Mouse (Mus musculus) urinary bladder, adult 18-20 months (tissue): ENCODE measurements around the gene Itprip.
A peak's percentile ranks its signal among the peaks of the same experiment; 100 is the strongest.

Experiments
- DNase-seq, 2 experiments: peaks; one replicate each; pipeline ENCODE4 v3.0.0; 2022; ENCODE audit warnings: low spot score in 2 of 2, mixed read lengths in 2 of 2

Itprip gene

GRCm38 (mm10) chr19:47885191-47885743, 33.8 kb downstream of the Itprip start:
- no peak for DNase-seq

GRCm38 (mm10) chr19:47884296-47885085, 34.6 kb downstream of the Itprip start:
- DNase-seq = no peak

GRCm38 (mm10) chr19:47882882-47883254, 36.2 kb downstream of the Itprip start:
- DNase-seq = no peak

DNA sequence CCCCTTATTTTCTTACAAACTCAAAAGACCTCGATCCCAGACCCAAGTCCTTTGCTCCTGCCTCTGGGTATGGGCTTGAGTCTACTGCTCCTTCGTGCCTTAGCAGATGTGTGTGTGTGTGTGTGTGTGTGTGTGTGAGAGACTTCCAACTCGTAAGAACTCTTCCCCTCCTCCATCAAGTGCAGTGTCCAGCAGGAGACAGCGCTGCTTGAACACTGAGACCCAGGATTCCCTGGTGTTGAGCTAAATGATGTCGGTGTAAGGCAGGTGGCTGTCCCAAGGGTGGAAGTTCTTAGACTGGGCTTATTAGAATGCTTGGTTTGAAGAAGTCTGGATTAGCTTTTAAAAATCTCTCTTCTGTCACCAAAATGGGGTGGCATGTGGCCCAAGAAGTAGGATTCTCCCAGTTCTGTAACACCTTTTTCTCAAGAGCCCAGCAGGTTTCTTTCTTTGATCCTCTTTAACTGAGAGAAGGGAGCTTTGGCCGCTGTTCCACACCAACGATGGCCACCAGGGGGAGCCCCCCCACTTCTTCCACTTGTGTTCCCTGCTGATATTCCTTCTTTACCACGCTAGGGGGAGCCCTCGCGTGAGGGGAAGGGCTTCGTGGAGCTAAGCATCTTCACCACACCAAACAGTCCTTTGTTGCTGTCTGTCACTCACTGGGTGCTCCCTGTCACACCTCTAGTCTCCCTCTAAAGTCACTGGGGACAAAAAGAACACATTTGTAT, 36.8 kb downstream of the Itprip start:
- peak; percentile 53 to 73 for DNase-seq

- DNase-seq = no peak
Measured at GRCm38 (mm10) chr19:47881538-47881937, 37.6 kb downstream of the Itprip start.

DNA sequence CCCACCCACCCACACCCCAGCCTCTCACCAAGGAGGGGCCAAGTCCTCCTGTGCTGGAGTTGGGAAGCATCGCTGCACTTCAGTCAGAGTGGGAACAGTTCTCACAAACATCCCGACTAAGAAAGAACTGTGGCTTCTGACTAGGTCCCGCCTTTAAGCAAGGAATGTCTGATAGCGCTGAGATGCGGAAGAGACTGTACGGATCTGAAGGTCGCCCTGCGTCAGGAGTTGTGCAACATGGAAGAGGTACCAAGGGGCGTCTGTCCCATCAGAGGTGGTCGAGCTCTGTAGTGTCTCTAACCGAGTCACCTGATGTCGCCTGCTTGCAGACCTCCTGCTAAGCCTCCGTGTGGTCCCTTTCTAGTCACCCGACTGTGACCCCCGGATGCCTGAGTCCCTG, 42.8 kb downstream of the Itprip start:
- DNase-seq = no peak

GRCm38 (mm10) chr19:47871515-47871914, 47.6 kb downstream of the Itprip start:
- no peak for DNase-seq

DNA sequence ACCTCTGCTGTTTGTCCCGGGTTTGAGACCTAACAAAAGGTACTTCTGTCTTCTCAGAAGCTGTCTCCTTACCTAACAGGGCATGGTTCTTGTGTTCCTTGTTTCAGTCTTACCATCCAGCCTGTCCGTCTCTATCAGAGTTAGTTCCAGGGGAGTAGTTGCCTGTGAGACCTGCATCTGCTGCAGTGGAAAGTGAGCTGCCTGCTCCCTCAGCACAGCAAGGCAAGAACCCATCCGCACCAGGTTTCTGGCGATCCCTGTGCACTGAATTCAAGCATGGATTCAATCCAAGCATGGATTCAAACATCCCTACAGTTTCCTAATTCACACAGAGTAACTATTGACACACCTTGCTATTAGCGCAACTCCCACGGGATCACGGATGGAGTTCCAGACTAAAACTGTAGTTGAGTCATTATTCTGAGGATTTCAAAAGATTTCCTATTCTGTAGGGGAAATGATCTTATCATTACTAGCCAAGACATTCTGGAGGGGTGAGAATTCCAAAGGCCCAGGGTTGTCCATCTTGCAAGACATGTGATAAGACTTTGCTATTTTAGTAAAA, 48.9 kb downstream of the Itprip start:
- peak in 1 of 2 experiments; percentile 28 for DNase-seq

GRCm38 (mm10) chr19:47869516-47869915, 49.6 kb downstream of the Itprip start:
- no peak for DNase-seq

GRCm38 (mm10) chr19:47868951-47869350, 50.1 kb downstream of the Itprip start:
- DNase-seq = no peak

DNA sequence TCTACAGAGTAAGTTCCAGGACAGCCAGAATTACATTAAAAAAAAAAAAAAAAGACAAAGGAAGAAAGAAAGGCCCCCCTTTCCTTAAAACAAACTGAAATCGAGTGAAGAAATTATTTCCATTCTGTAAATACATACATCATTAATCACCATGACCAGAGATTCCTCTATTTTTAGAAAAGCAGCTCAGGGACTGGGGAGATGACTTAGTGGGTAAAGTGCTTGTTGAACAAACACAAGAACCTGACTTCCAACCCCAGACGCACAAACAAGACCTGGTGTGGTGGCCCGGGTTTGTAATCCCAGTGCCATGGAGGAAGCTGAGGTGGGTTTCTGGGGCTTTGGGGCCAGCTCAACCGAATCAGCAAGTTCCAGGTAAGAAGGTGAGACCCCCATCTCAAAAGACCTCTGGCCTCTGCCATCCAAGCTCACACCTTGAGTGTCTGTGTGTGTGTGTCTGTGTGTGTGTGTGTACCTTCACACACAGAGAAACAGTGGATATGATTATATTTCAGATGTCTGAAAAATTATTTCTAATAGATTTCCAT, 51.4 kb downstream of the Itprip start:
- no peak for DNase-seq

DNA sequence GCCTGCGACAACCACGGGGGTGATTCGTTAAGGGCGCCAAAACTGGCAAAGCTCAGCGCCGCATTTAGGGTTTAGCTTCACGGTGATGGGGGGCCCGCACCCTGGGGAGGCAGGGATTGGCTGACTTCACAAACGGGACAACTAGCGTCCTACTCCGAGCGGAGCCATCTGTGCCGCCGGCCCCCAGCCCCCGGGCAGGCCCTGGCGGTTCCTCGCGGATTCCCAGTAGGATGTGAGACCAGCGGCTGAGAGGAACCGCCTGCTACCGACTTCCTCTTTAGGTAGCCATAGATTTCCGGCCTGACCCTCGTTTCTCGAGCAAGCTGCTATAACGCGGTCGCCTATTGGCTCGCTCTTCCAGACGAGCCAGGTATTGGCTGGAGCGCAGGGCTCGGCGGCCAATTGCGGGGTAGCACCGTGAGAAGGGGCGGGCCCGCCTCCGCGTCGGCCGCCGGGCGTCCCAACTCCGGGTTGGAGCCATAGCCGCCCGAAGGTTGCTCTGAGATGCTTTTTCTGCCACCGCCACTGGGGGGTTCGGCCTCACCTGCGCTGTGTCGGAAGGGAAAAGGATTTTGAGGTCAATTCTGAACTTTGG, 53.6 kb downstream of the Itprip start, which contains the start of gene Gsto2:
Gene Gsto2, plus strand, starts transcription at position 182 of the 595 bp plus-strand sequence.
- DNase-seq = peak; percentile 79 to 92

GRCm38 (mm10) chr19:47864721-47865120, 54.4 kb downstream of the Itprip start:
- DNase-seq = no peak

GRCm38 (mm10) chr19:47864051-47864450, 55.0 kb downstream of the Itprip start:
- no peak for DNase-seq

- no peak for DNase-seq
Measured at GRCm38 (mm10) chr19:47862581-47862980, 56.5 kb downstream of the Itprip start.

DNA sequence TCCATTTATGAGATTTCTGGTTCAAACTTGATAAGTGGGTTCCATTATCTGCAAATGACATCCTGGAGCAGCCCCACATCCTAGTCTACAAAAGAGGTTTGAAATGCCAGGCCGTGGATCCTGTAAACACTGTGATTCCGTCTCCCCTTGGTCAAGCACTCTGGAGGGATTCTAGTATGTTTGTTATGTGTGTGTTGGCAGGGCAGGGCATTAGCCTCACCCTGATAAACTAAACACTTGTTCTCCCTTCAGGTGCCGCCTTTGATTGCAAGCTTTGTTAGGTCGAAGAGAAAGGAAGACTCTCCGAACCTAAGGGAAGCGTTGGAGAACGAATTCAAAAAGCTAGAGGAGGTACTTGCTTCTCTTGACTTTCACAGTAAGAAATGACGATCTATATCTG, 59.9 kb downstream of the Itprip start:
- DNase-seq = no peak

DNA sequence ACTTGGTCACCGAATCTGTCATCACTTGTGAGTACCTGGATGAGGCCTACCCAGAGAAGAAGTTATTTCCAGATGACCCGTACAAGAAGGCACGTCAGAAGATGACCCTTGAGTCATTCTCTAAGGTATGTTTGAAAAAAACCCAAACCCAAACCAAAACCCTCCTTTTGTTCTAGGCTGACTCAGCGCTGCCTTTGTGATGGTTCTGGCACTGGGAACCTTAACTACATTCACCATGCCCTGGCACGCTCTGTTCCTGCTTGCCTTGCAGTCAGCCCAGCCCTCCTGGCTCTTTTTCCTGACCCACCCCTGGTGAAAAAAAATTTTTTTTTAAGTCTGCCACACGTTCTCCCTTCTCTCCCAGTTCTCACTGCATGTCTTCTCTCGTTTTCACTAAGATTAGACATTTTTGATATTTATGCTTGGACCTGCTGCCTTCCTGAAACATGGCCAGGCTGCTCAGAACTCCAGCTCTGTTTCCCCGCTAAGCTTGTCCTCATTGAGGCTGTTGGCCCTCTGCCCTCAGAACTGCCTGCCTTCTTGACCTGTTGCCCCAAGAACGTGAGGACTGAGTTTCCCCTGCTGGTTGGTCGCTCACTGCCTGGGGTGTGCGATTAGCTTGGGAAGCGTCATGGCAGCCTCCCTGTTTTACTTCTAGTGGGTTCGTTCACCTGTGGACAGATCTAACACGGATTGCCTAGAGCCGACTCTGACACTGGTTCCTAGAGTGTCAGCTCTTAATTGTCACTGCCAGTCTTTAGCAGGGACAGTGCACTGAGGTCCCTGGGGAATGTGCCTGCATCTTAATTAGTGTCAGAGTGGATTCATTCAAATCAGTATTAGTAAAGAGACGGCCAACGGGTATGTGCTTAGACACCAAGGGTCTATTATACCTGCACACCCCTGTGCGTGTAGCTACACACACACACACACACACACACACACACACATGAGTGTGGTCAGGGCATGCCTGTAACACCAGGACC, 60.8 kb downstream of the Itprip start:
- no peak for DNase-seq

- peak; percentile 87 to 94 for DNase-seq
Measured at GRCm38 (mm10) chr19:47854796-47855783, 64.0 kb downstream of the Itprip start, which contains the start of gene Gsto1. Gsto1 (plus strand) TSS chr19:47854970.
